Mouse (Mus musculus): ENCODE data around the gene Magea2.
"Not testable (repeated sequence)": the region's sequence is repeated elsewhere in the genome, so short reads cannot be mapped to it uniquely, and the experiment has no call there.

The Magea2 gene

GRCm38 (mm10) chrX:155093566-155093965 lies at the start of gene Magea2:
Gene Magea2, minus strand, starts transcription at chrX:155093666.
- DNase-seq: not testable (repeated sequence)

- DNase-seq: not testable (repeated sequence)
Observed at GRCm38 (mm10) chrX:155128312-155128711, 34.8 kb upstream of the Magea2 start, which contains the start of gene Cldn34b2. Gene Cldn34b2, minus strand, starts transcription at chrX:155128412.

- peak; percentile 18 for DNase-seq
Observed at GRCm38 (mm10) chrX:155098024-155098423, 4.6 kb upstream of the Magea2 start.

GRCm38 (mm10) chrX:155089693-155090092 lies 3.8 kb downstream of the Magea2 start, which contains the start of gene Magea1:
Gene Magea1, minus strand, starts transcription at chrX:155089793.
- not testable (repeated sequence) for DNase-seq

- not testable (repeated sequence) for DNase-seq
Observed at GRCm38 (mm10) chrX:155063045-155063444, 30.4 kb downstream of the Magea2 start, which contains the start of gene Magea5. Gene Magea5, minus strand, starts transcription at chrX:155063145.

GRCm38 (mm10) chrX:154995750-154996149 lies 97.7 kb downstream of the Magea2 start, which contains the start of gene Magea8:
Gene Magea8, minus strand, starts transcription at chrX:154995850.
- not testable (repeated sequence) for DNase-seq

Data from lung, postnatal 10 days (tissue).